Mouse (Mus musculus) heart, embryonic 10.5 days (tissue): Measurements from ENCODE around the gene Hist2h3c2. TPM values are rescaled to one million over a fixed set of nuclear protein-coding genes. Genes with fewer than 3 reads are reported as not detected.
"Not testable (repeated sequence)": the region's sequence is repeated elsewhere in the genome, so short reads cannot be mapped to it uniquely, and the experiment has no call there.

Experiments
- DNase-seq: peaks from one replicate; pipeline ENCODE4 v3.0.0-alpha.2; 2017; ENCODE audit warnings: low spot score
- H3K27ac ChIP-seq: fragments of 300-500 bp; sonication (generic); 2 replicates; pipeline ENCODE4 v1.5.1; 2016; ENCODE audit warnings: mild to moderate bottlenecking
- H3K27me3 ChIP-seq: fragments of 300-500 bp; sonication (generic); 2 replicates; pipeline ENCODE4 v1.6.1; 2016; ENCODE audit warnings: mild to moderate bottlenecking; ENCODE audit not compliant: poor library complexity, insufficient read depth, severe bottlenecking
- H3K36me3 ChIP-seq: fragments of 300-500 bp; sonication (generic); 2 replicates; pipeline ENCODE4 v1.6.1; 2016; ENCODE audit warnings: mild to moderate bottlenecking, moderate library complexity
- H3K4me1 ChIP-seq: fragments of 300-500 bp; sonication (generic); 2 replicates; pipeline ENCODE4 v1.6.1; 2016; ENCODE audit warnings: mild to moderate bottlenecking
- H3K4me3 ChIP-seq: fragments of 300-500 bp; sonication (generic); 2 replicates; pipeline ENCODE4 v1.5.1; 2016; ENCODE audit warnings: mild to moderate bottlenecking, moderate library complexity
- H3K9me3 ChIP-seq: fragments of 300-500 bp; sonication (generic); 2 replicates; pipeline ENCODE4 v1.6.1; 2016; ENCODE audit warnings: mild to moderate bottlenecking, moderate library complexity
- WGBS: fragments of 180-500 bp; shearing (Covaris S2); methylation state at CpG from one replicate; pipeline ENCODE4 v1.1.7; 2016; 5-methylcytosine and 5-hydroxymethylcytosine counted together
- polyA plus RNA-seq: library from polyadenylated mRNA; unstranded; fragments of >200 nt; fragmentation: Nextera tagmentation; extraction: Ambion mirVana; gene quantifications from 2 replicates; pipeline ENCODE4 v1.2.1, GENCODE M21; 2016

Hist2h3c2 gene
- polyA plus RNA-seq, 1 experiment from 2014 or later, result 5.1 TPM

GRCm38 (mm10) chr3:96220765-96221639, 17.9 kb downstream of the Hist2h3c2 start, which contains the start of the genes Hist2h2ac and Hist2h2be:
Hist2h2ac (minus strand) TSS chr3:96220880.
Hist2h2be (plus strand) TSS chr3:96221119.
- Histone ChIP-seq H3K9me3 (no peaks in the 10 kb centered on the region), H3K27ac (peak within 1 kb of the TSS; percentile 94), H3K27me3 (no peaks in the 10 kb centered on the region), H3K4me1 (peaks cover 34% of the 10 kb centered on the region), H3K36me3 (no peaks in the 10 kb centered on the region), H3K4me3 (peak within 1 kb of the TSS; percentile 71)
- WGBS, result under 1% methylated on average over 43 of the region's 43 CpGs
- peak; percentile 95 for DNase-seq

- H3K27ac ChIP-seq, result peak overlapping the region; percentile 94
These were observed 18.7 kb downstream of the Hist2h3c2 start for GRCm38 (mm10) chr3:96220131-96220764.

GRCm38 (mm10) chr3:96219661-96220130, 19.2 kb downstream of the Hist2h3c2 start, which contains the start of the genes Bola1 and Hist2h2ab:
Bola1 (minus strand) TSS chr3:96219709.
Hist2h2ab (plus strand) TSS chr3:96219865.
- Histone ChIP-seq H3K4me3 (peak within 1 kb of the TSS; percentile 71), H3K4me1 (peaks cover 25% of the 10 kb centered on the region), H3K27ac (peak within 1 kb of the TSS; percentile 94), H3K36me3 (no peaks in the 10 kb centered on the region), H3K9me3 (no peaks in the 10 kb centered on the region), H3K27me3 (no peaks in the 10 kb centered on the region)
- WGBS, result 0% methylated on average over 37 of the region's 37 CpGs
- peak; percentile 87 for DNase-seq

More at GRCm38 (mm10) chr3:96220131-96220764, 18.7 kb downstream of the Hist2h3c2 start:
- peaks cover 30% of the 10 kb centered on the region for H3K4me1 ChIP-seq
- H3K4me3 ChIP-seq, result peak overlapping the region; percentile 71
- DNase-seq, H3K9me3 ChIP-seq, H3K27me3 ChIP-seq, H3K36me3 ChIP-seq: not testable (repeated sequence)
- under 1% methylated on average over 38 of the region's 47 CpGs for WGBS

- no peaks in the 10 kb centered on the region for H3K27me3 ChIP-seq
- WGBS, result under 1% methylated on average over 12 of the region's 12 CpGs
These were observed 19.7 kb downstream of the Hist2h3c2 start for GRCm38 (mm10) chr3:96219191-96219641.

GRCm38 (mm10) chr3:96209242-96209641, 29.7 kb downstream of the Hist2h3c2 start:
- Histone ChIP-seq H3K4me1 (peaks cover 6% of the 10 kb centered on the region), H3K27me3 (peaks cover 6% of the 10 kb centered on the region; the same call in 1 of the 2 replicates), H3K27ac (no peak overlapping the region), H3K36me3 (no peaks in the 10 kb centered on the region), H3K4me3 (no peak overlapping the region), H3K9me3 (no peaks in the 10 kb centered on the region)
- DNase-seq, result no peak
- 19% methylated on average over 15 of the region's 15 CpGs for WGBS

More at GRCm38 (mm10) chr3:96219191-96219641, 19.7 kb downstream of the Hist2h3c2 start:
- Histone ChIP-seq H3K36me3 (no peaks in the 10 kb centered on the region), H3K4me3 (peak overlapping the region; percentile 71), H3K9me3 (no peaks in the 10 kb centered on the region), H3K27ac (peak overlapping the region; percentile 94), H3K4me1 (peaks cover 23% of the 10 kb centered on the region)
- DNase-seq, result no peak

- no peak overlapping the region for H3K4me3 ChIP-seq
- WGBS, result 84% methylated on average over 3 of the region's 3 CpGs
- no peak overlapping the region for H3K27ac ChIP-seq
- H3K27me3 ChIP-seq, result peaks cover 6% of the 10 kb centered on the region; the same call in 1 of the 2 replicates
- DNase-seq, result no peak
- no peaks in the 10 kb centered on the region for H3K36me3 ChIP-seq
- H3K4me1 ChIP-seq, result peaks cover 6% of the 10 kb centered on the region
- H3K9me3 ChIP-seq, result no peaks in the 10 kb centered on the region
These were observed 31.1 kb downstream of the Hist2h3c2 start for GRCm38 (mm10) chr3:96207819-96208218.

GRCm38 (mm10) chr3:96199731-96200130, 39.2 kb downstream of the Hist2h3c2 start:
- Histone ChIP-seq H3K4me3 (no peak overlapping the region), H3K9me3 (no peaks in the 10 kb centered on the region), H3K27me3 (no peaks in the 10 kb centered on the region), H3K27ac (no peak overlapping the region), H3K4me1 (peaks cover 21% of the 10 kb centered on the region), H3K36me3 (peaks cover 11% of the 10 kb centered on the region)
- 39% methylated on average over 2 of the region's 2 CpGs for WGBS
- no peak for DNase-seq

- not testable (repeated sequence) for H3K9me3 ChIP-seq, H3K27me3 ChIP-seq, DNase-seq
- peaks cover 21% of the 10 kb centered on the region for H3K36me3 ChIP-seq
- peaks cover 21% of the 10 kb centered on the region for H3K4me1 ChIP-seq
- H3K27ac ChIP-seq, result peak overlapping the region; percentile 52; the same call in 1 of the 2 replicates
- 24% methylated on average over 8 of the region's 8 CpGs for WGBS
- peak overlapping the region; percentile 29; the same call in 1 of the 2 replicates for H3K4me3 ChIP-seq
These were observed 40.2 kb downstream of the Hist2h3c2 start for GRCm38 (mm10) chr3:96198601-96199251.

- Histone ChIP-seq H3K27ac (peak overlapping the region; percentile 97), H3K36me3 (peaks cover 27% of the 10 kb centered on the region), H3K9me3 (no peaks in the 10 kb centered on the region), H3K4me1 (peaks cover 21% of the 10 kb centered on the region), H3K27me3 (no peaks in the 10 kb centered on the region), H3K4me3 (peak overlapping the region; percentile 79)
- 3% methylated on average over 6 of the region's 6 CpGs for WGBS
- no peak for DNase-seq
These were observed 40.7 kb downstream of the Hist2h3c2 start for GRCm38 (mm10) chr3:96198181-96198580.

- Histone ChIP-seq H3K27me3 (no peaks in the 10 kb centered on the region), H3K36me3 (peaks cover 36% of the 10 kb centered on the region), H3K4me1 (peaks cover 21% of the 10 kb centered on the region), H3K4me3 (peak overlapping the region; percentile 79), H3K27ac (peak overlapping the region; percentile 97), H3K9me3 (no peaks in the 10 kb centered on the region)
- DNase-seq, result peak; percentile 95
- under 1% methylated on average over 50 of the region's 50 CpGs for WGBS
These were observed 41.7 kb downstream of the Hist2h3c2 start for GRCm38 (mm10) chr3:96197129-96197749.

GRCm38 (mm10) chr3:96196437-96197128, 42.3 kb downstream of the Hist2h3c2 start:
- WGBS, result 20% methylated on average over 27 of the region's 27 CpGs
- peak overlapping the region; percentile 97 for H3K27ac ChIP-seq
- H3K9me3 ChIP-seq, result no peaks in the 10 kb centered on the region
- DNase-seq, result no peak
- peak overlapping the region; percentile 79 for H3K4me3 ChIP-seq
- H3K27me3 ChIP-seq, result no peaks in the 10 kb centered on the region
- H3K4me1 ChIP-seq, result peaks cover 21% of the 10 kb centered on the region
- peaks cover 42% of the 10 kb centered on the region for H3K36me3 ChIP-seq
